Mouse (Mus musculus) C2C12 (cell line): Measurements from ENCODE around the gene Nfkbiz.

ENCODE experiments used
- CEBPB ChIP-seq: IDR thresholded peaks from one replicate; pipeline ENCODE4 v1.6.1; 2011; ENCODE audit warnings: low read depth, mild to moderate bottlenecking, control low read depth, moderate library complexity
- CTCF ChIP-seq: IDR thresholded peaks from one replicate; pipeline ENCODE4 v1.5.1; 2011; ENCODE audit not compliant: control insufficient read depth, insufficient read depth, insufficient read length
- FOSL1 ChIP-seq: IDR thresholded peaks from one replicate; pipeline ENCODE4 v1.8.0; 2011; ENCODE audit warnings: mild to moderate bottlenecking, low read length; ENCODE audit not compliant: poor library complexity, insufficient read depth, severe bottlenecking
- MYOD1 ChIP-seq: IDR thresholded peaks from one replicate; pipeline ENCODE4 v1.6.1; 2011; ENCODE audit warnings: low read depth; ENCODE audit not compliant: control insufficient read depth, insufficient read length
- MYOG ChIP-seq: IDR thresholded peaks from one replicate; pipeline ENCODE4 v1.6.1; 2011; ENCODE audit not compliant: control insufficient read depth, insufficient read length; ENCODE audit errors: extremely low read depth
- USF1 ChIP-seq: IDR thresholded peaks from one replicate; pipeline ENCODE4 v1.6.1; 2011; ENCODE audit warnings: low read depth, mild to moderate bottlenecking, control low read depth, moderate library complexity

- TF ChIP-seq CTCF (no peak), MYOD1 (no peak), CEBPB (peak; percentile 70), MYOG (no peak), USF1 (no peak), FOSL1 (no peak)
These were observed 16.5 kb downstream of the Nfkbiz start for GRCm38 (mm10) chr16:55821997-55822740.
